Mouse (Mus musculus): ENCODE results near the gene Tmem200a. TPM values are rescaled to one million over a fixed set of nuclear protein-coding genes. Genes with fewer than 3 reads are reported as not detected.
"Not testable (repeated sequence)": the region's sequence is repeated elsewhere in the genome, so short reads cannot be mapped to it uniquely, and the experiment has no call there.

Tmem200a gene
- polyA plus RNA-seq, 1 experiment, result 7.3 TPM

DNA sequence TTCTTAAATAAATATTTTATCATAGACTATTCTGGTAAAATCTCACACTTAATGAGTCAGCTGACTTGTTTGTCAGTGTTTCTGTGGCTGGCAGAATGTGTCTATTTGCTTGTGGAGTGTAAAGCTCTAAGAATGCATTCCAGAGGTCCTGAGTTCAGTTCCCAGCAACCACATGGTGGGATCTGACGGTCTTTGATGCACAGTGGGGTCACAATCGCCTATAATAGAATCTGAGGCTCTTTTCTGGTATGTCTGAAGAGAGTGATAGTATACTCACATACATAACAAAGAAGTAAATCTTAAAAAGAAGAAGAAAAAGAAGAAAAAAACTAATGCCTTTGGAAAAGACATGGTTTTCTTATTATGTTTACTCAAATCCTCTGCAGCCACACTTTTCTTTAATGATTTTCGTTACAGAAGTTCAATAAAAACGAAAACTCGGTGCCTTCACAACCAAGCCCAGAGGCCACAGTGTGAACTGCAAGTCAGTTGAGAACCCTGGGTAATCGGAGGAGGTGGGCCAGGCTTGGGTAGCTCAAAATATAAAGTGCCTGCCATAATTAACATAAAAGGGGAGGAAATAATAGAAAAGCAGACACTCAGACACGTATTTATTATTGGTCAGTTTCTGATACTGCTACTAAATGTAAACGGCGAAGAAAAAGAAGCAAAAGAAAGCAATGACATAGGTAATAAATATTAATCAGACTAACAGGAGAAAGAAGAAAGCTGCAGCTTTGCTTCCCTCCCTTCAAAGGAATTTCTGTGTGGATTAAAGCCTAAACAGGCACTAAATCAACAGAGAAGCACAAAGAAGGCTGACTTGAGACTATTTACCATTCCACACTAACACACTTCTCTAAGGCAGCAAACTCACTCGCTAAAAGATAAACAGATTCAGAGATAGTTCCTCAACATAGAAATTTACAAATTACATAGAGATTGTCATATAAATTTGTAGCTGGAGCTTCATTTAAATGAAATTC is 170.5 kb downstream of the Tmem200a start:
- DNase-seq (ENCODE audit: extremely low spot score in 1 of 2, low spot score in 1 of 2), result no peak

DNA sequence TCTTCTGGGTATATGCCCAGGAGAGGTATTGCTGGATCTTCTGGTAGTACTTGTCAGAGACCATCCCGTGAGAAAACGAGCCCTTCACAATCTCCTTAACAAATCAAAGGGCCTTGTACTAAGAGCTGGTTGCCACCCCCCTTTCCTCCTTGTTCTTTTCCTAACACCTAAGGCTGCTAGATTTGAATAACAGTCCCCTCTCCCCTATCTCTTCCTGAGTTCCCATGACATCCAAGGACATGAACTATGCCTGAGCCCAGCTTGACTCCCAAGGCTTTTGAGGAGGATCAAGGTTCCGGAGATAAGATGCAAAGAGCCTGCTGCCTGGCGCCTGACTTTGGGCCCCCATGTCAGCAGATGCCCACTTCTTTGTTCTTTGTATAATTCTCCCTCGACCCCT is 184.7 kb downstream of the Tmem200a start:
- not testable (repeated sequence) for DNase-seq (ENCODE audit: extremely low spot score in 1 of 2, low spot score in 1 of 2)

DNA sequence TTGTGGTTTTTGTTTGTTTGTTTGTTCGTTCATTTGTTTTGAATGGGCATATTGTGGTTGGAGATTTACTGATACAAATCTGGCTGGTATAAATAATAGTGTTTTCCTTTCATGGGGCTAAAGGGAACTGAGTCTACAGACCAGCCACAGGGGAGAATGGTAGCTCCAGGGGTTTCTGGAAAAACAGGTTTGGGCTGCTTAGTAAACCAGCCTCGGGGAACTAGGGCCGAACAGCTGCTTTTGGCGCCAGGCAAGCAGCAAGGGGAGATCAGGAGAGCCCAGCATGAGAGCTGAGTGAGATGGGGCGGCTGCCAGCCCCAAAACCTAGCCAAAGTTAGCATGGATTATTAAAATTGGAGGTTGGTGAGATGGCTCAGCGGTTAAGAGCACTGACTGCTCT is 191.6 kb downstream of the Tmem200a start:
- no peak for DNase-seq (ENCODE audit: extremely low spot score in 1 of 2, low spot score in 1 of 2)

DNA sequence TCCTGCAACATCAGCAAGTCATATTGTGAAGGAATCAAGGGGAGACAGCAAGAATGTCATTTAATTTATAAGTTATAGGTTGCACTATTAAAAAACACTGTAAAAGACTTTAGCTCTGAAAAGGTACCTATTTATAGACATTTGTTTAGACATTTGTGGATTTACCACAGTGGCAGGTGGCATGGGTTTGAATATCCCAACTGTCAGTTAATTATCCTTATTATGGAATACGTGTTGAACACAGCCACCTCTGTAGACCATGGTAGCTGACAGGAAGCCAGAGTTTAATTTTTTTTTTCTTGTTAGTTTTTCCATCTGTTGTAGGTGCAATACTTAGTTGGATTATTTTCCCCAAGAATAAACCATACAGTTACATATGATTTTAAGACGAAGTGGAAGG is 194.3 kb downstream of the Tmem200a start:
- DNase-seq (ENCODE audit: extremely low spot score in 1 of 2, low spot score in 1 of 2), result no peak

DNA sequence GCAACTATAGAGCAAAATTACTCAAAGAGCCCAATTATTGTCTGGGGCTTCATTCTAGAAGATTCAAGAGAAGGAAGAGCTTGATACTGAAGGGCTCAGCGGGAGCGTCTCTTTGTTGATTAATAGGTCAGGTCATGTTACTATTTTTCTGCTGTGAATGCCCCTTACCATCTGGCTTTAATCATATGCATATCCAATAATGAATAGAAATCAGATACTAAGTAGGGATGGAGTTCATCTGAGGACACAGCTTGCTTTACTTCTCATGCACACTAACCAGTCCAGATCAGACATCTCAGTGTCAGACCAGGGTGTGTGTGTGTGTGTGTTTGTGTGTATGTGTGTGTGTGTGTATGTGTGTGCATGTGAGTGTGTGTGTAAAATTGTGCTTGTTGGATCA is 201.1 kb downstream of the Tmem200a start:
- no peak for DNase-seq (ENCODE audit: extremely low spot score in 1 of 2, low spot score in 1 of 2)

DNA sequence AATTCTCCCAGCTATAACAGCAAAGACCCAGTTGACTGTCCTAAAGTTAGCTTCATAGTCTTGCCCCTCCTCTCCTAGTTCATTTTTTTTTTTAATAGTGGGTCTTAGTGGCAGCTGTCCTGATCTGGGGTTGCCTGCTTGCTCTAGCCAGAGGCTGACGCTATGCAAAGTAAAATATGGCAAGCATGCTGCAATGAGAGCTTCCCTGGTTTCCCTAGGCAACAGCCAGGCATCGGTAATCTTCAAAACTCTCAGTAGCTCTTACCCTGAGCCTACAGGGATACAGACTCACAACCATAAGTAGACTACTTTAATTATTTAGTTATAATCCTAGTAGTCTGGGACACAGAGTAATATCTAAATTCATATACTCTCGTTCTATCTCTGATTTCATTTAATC is 202.0 kb downstream of the Tmem200a start:
- DNase-seq (ENCODE audit: extremely low spot score in 1 of 2, low spot score in 1 of 2), result no peak

DNA sequence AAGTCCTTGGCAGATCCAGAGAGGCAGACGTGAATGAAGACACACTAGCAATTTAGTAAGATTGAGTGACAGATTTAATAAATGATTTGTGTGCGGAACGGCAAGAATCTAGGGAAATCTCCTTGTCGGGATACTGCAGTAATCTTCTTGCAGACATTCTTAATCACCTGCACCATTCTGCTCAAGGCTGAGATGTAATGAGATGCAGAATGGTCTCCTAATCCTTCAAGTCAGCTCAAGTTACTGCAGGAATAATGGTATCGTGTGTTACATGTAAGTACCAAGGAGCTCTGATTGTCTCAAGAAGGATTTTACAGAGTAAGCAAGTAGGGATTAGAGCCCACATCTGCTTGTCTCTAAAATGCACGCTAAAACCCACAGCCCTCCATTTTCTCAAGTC is 210.1 kb downstream of the Tmem200a start:
- DNase-seq (ENCODE audit: extremely low spot score in 1 of 2, low spot score in 1 of 2), result no peak

Other genes with a start within 250 kb of the Tmem200a start
- gene Gm9767, start 797 bp downstream of the Tmem200a start, polyA plus RNA-seq (2012; rRNA removed), result 0.24 and 0.44 TPM in 2 replicates
- 2.5 and 3.2 TPM in 2 replicates for gene Samd3, start 150.7 kb upstream of the Tmem200a start, polyA plus RNA-seq (2012; rRNA removed)

All from frontal cortex, adult 2 months (tissue).